Mouse (Mus musculus) olfactory bulb, adult 2 months (tissue): Measurements from ENCODE around the gene Zfp341. TPM values are rescaled to one million over a fixed set of nuclear protein-coding genes. Genes with fewer than 3 reads are reported as not detected.

Source experiments
- H3K27ac ChIP-seq: fragments of 200-500 bp; 2 replicates; pipeline ENCODE4 v1.5.1; 2012; ENCODE audit warnings: low read depth, low read length; ENCODE audit not compliant: insufficient read depth
- H3K4me1 ChIP-seq: fragments of 200-500 bp; 2 replicates; pipeline ENCODE4 v1.6.1; 2012; ENCODE audit warnings: low read length; ENCODE audit not compliant: control insufficient read depth, insufficient read depth
- H3K4me3 ChIP-seq: fragments of 200-500 bp; 2 replicates; pipeline ENCODE4 v1.5.1; 2012; ENCODE audit warnings: mild to moderate bottlenecking, low read depth, low read length, moderate library complexity; ENCODE audit not compliant: insufficient read depth
- CTCF ChIP-seq: fragments of 200-500 bp; IDR thresholded peaks from 2 replicates; pipeline ENCODE4 v1.5.1; 2012; ENCODE audit warnings: low read depth, mild to moderate bottlenecking, low read length, moderate library complexity; ENCODE audit not compliant: insufficient read depth
- POLR2A ChIP-seq: fragments of 200-500 bp; IDR thresholded peaks from 2 replicates; pipeline ENCODE4 v1.6.1; 2012; ENCODE audit warnings: mild to moderate bottlenecking, low read depth, low read length, moderate library complexity; ENCODE audit not compliant: insufficient read depth
- WGBS: fragments of 180-500 bp; shearing (Covaris S2); methylation state at CpG from one replicate; pipeline ENCODE4 v1.1.7; 2018; 5-methylcytosine and 5-hydroxymethylcytosine counted together
- polyA plus RNA-seq: library from polyadenylated mRNA; stranded (reverse); fragments of >200 nt; gene quantifications from 2 replicates; pipeline ENCODE4 v1.2.4, GENCODE M21; 2012; ENCODE audit warnings: low replicate concordance; ENCODE audit not compliant: missing spikeins, insufficient read depth, insufficient read length

The Zfp341 gene
- polyA plus RNA-seq, 1 experiment, result not detected

DNA sequence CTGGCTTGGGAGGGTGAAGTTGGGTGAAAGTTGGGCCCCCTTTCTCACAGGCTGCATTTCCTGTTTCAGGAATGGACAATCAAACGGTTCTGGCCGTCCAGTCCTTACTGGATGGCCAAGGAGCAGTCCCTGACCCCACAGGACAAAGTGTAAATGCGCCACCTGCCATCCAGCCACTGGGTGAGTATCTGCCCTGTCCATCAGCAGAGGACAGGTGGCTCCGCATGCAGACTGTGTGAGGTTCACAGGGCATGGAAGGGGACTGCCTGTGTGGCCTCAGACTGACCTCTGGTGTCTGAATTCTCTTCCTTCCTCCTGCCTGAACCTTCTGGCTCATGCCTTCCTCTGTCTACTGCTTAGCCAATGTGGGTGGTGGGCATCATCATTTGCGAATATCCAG is 8.6 kb downstream of the Zfp341 start:
- TF ChIP-seq CTCF, result no peak
- TF ChIP-seq POLR2A, result no peak
- 86% methylated on average over 5 of the region's 5 CpGs for WGBS
- Histone ChIP-seq H3K4me3 (no peak overlapping the region), H3K27ac (no peak overlapping the region), H3K4me1 (no peaks in the 10 kb centered on the region; the same call in 1 of the 2 replicates)

GRCm38 (mm10) chr2:154624137-154624536 is 11.0 kb downstream of the Zfp341 start:
- H3K27ac ChIP-seq, result no peak overlapping the region
- H3K4me3 ChIP-seq, result no peak overlapping the region
- no peaks in the 10 kb centered on the region; the same call in 1 of the 2 replicates for H3K4me1 ChIP-seq
- no peak for TF ChIP-seq POLR2A
- no peak for TF ChIP-seq CTCF

- Histone ChIP-seq H3K4me3 (no peak overlapping the region), H3K4me1 (no peaks in the 10 kb centered on the region), H3K27ac (no peak overlapping the region)
- TF ChIP-seq POLR2A (no peak), CTCF (no peak)
- WGBS, result 76% methylated on average over 5 of the region's 5 CpGs
These were observed 17.4 kb downstream of the Zfp341 start for GRCm38 (mm10) chr2:154630531-154630930.

DNA sequence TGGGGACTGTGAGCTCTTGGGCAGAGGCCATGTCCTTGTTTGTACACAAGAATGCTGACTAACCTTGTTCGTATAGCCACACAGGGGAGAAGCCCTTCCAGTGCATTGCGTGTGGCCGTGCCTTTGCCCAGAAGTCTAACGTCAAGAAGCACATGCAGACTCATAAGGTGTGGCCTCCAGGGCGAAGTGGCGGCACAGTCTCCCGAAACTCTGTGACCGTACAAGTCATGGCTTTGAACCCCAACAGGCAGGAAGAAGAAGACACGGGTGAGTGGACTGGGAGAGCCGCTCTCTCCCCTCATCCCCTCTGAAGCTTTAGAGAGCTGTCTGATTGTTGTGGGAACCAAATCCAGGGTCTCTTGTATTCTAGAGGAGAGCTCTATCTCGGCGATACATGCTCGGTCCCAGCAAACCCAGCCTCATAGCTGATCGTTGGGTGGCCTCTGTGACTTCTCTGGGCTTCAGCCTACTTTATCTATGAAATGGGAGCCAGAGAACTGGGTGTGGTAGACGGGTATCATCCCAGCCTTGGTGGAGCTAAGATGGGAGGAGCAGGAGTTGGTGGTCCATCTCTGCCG is 19.2 kb downstream of the Zfp341 start:
- H3K27ac ChIP-seq, result no peak overlapping the region
- TF ChIP-seq CTCF, result no peak
- no peak for TF ChIP-seq POLR2A
- no peaks in the 10 kb centered on the region for H3K4me1 ChIP-seq
- no peak overlapping the region for H3K4me3 ChIP-seq
- WGBS, result 93% methylated on average over 16 of the region's 16 CpGs

- TF ChIP-seq POLR2A (no peak), CTCF (no peak)
- H3K4me3 ChIP-seq, result no peak overlapping the region
- H3K4me1 ChIP-seq, result no peaks in the 10 kb centered on the region
- 94% methylated on average over 5 of the region's 5 CpGs for WGBS
- no peak overlapping the region for H3K27ac ChIP-seq
These were observed 20.1 kb downstream of the Zfp341 start for GRCm38 (mm10) chr2:154633039-154633742.

DNA sequence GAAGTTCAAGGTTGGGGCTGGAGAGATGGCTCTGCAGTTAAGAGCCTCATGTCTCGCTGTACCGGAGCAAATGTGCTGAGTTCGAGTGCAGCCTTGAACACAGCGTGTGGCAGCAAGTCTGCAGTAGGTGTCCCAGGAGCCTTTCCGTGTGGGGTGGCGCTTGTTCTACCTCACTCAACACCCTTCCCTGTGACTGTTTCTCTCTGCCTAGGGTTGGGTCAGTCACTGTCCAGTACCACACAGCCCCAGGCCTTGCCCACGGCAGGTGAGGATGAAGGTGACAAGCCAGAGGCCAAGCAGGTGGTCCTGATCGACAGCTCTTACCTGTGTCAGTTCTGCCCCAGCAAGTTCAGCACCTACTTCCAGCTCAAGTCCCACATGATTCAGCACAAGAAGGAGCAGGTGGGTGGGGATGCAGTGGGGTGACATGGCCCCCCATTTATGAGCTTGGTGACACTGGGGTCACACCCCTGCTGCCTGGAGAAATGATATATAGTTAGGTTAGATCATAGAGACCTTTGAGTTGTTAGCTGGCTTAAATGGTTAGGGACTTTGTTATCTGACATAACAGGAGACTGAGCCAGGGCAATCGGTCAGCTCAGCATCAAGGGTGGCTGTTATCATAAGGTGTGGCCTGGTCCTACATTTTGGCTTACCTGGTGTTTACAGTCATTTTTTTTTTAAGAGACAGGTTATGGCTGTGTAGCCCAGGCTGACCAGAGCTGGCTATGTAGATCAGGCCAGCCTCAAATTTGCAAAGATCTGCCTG is 21.0 kb downstream of the Zfp341 start:
- WGBS, result 98% methylated on average over 9 of the region's 9 CpGs
- Histone ChIP-seq H3K4me3 (no peak overlapping the region), H3K4me1 (no peaks in the 10 kb centered on the region), H3K27ac (no peak overlapping the region)
- no peak for TF ChIP-seq CTCF
- TF ChIP-seq POLR2A, result no peak

DNA sequence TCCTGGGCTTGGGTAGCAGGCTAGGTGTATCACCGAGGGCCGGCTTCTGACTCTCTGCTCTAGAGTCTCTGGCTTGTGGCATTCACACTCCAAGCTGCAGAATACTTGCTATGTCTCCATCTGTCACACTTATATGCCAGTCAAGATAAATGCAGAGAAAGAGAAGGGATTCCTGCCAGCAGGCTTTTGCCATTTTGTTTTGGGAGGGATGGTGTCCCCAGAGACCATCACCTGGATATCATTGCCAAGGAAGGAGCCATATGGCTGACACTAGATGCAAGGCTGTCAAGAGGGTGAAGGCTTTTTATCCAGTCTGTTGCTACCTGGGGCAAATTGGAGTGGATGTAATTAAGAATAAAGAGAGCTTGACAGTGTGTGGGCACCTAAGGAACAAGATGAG is 22.7 kb downstream of the Zfp341 start:
- 98% methylated on average over 2 of the region's 2 CpGs for WGBS
- TF ChIP-seq CTCF (no peak), POLR2A (no peak)
- Histone ChIP-seq H3K4me1 (no peaks in the 10 kb centered on the region), H3K4me3 (no peak overlapping the region), H3K27ac (no peak overlapping the region)

- Histone ChIP-seq H3K4me1 (no peaks in the 10 kb centered on the region), H3K27ac (no peak overlapping the region), H3K4me3 (no peak overlapping the region)
- WGBS, result 99% methylated on average over 3 of the region's 3 CpGs
- TF ChIP-seq CTCF (no peak), POLR2A (no peak)
These were observed 25.4 kb downstream of the Zfp341 start for GRCm38 (mm10) chr2:154638521-154638920.

DNA sequence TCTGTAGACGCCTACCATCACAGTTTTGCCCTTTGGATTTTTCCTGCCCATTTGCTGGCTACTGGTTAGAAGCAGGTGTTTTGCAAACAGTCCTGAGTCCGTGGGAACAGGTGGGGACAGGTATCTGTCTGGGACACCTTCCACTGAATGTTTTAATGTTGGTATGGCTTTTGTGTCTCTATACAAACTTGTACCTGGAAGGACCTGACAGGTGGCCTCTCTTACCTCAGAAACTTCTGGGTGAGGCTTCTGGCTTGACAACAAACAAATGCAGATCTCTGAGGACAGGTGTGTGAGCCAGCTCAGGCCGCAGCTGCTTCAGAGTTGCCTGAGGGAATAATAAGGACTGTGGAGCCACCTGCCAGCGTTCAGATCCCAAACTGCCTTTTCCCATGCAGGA is 26.0 kb downstream of the Zfp341 start:
- Histone ChIP-seq H3K27ac (no peak overlapping the region), H3K4me3 (no peak overlapping the region), H3K4me1 (no peaks in the 10 kb centered on the region)
- 93% methylated on average over 4 of the region's 4 CpGs for WGBS
- TF ChIP-seq CTCF (no peak), POLR2A (no peak)
